Mouse (Mus musculus) myocyte (in vitro differentiated cells): Measurements from ENCODE around the gene Camkk2. TPM values are rescaled to one million over a fixed set of nuclear protein-coding genes. Genes with fewer than 3 reads are reported as not detected.

ENCODE experiments used
- H3K27me3 ChIP-seq: one replicate; pipeline ENCODE4 v1.6.1; 2011; ENCODE audit not compliant: control insufficient read depth, insufficient read depth, insufficient read length
- H3K36me3 ChIP-seq: one replicate; pipeline ENCODE4 v1.6.1; 2011; ENCODE audit not compliant: control insufficient read depth, insufficient read depth
- H3K4me2 ChIP-seq: one replicate; pipeline ENCODE4 v1.6.1; 2011; ENCODE audit warnings: low read depth, control low read depth
- H3K4me3 ChIP-seq: one replicate; pipeline ENCODE4 v1.5.1; 2011; ENCODE audit warnings: mild to moderate bottlenecking, control low read depth, moderate library complexity
- H3K79me2 ChIP-seq: one replicate; pipeline ENCODE4 v1.6.1; 2011; ENCODE audit not compliant: control insufficient read depth, insufficient read depth
- H3ac ChIP-seq: one replicate; pipeline ENCODE4 v1.6.1; 2011; ENCODE audit not compliant: control insufficient read depth, insufficient read length
- CEBPB ChIP-seq: IDR thresholded peaks from 2 replicates; pipeline ENCODE4 v1.6.1; 2011; ENCODE audit warnings: mild to moderate bottlenecking, moderate library complexity; ENCODE audit not compliant: poor library complexity, insufficient read depth, severe bottlenecking
- E2F4 ChIP-seq: IDR thresholded peaks from one replicate; pipeline ENCODE4 v1.6.1; 2011; ENCODE audit warnings: mild to moderate bottlenecking, control low read depth, moderate library complexity; ENCODE audit not compliant: insufficient read depth
- MAX ChIP-seq: IDR thresholded peaks from one replicate; pipeline ENCODE4 v1.6.1; 2011; ENCODE audit warnings: low read depth, mild to moderate bottlenecking, control low read depth
- MYOD1 ChIP-seq, 3 experiments: IDR thresholded peaks; one replicate each; pipeline ENCODE4 v1.6.1; 2011; ENCODE audit warnings: control low read depth in 2 of 3, low read depth in 2 of 3, mild to moderate bottlenecking in 2 of 3, moderate library complexity in 1 of 3; ENCODE audit not compliant: insufficient read length in 2 of 3, control insufficient read depth in 1 of 3
- MYOG ChIP-seq, 3 experiments: IDR thresholded peaks; one replicate each; pipeline ENCODE4 v1.6.1; 2011; ENCODE audit warnings: control low read depth in 2 of 3, low read depth in 2 of 3, mild to moderate bottlenecking in 2 of 3; ENCODE audit not compliant: insufficient read length in 2 of 3, control insufficient read depth in 1 of 3, insufficient read depth in 1 of 3
- POLR2A ChIP-seq: IDR thresholded peaks from one replicate; pipeline ENCODE4 v1.6.1; 2011; ENCODE audit warnings: low read depth, mild to moderate bottlenecking, control low read depth, moderate library complexity; ENCODE audit not compliant: insufficient read length
- POLR2AphosphoS2 ChIP-seq: IDR thresholded peaks from one replicate; pipeline ENCODE4 v1.6.1; 2011; ENCODE audit warnings: low read depth, control low read depth; ENCODE audit not compliant: insufficient read length
- REST ChIP-seq: IDR thresholded peaks from one replicate; pipeline ENCODE4 v1.6.1; 2011; ENCODE audit warnings: mild to moderate bottlenecking, control low read depth, moderate library complexity; ENCODE audit not compliant: insufficient read depth, insufficient read length
- SRF ChIP-seq: IDR thresholded peaks from one replicate; pipeline ENCODE4 v1.6.1; 2011; ENCODE audit warnings: low read depth; ENCODE audit not compliant: control insufficient read depth, insufficient read length
- TCF12 ChIP-seq: IDR thresholded peaks from one replicate; pipeline ENCODE4 v1.6.1; 2011; ENCODE audit warnings: mild to moderate bottlenecking, control low read depth; ENCODE audit not compliant: poor library complexity, insufficient read depth, severe bottlenecking
- TCF3 ChIP-seq: IDR thresholded peaks from one replicate; pipeline ENCODE4 v1.6.1; 2011; ENCODE audit warnings: low read depth, control low read depth; ENCODE audit not compliant: insufficient read length
- USF1 ChIP-seq: IDR thresholded peaks from one replicate; pipeline ENCODE4 v1.6.1; 2011; ENCODE audit warnings: low read depth, mild to moderate bottlenecking, control low read depth, moderate library complexity
- polyA plus RNA-seq: library from polyadenylated mRNA; unstranded; fragments of >200 nt; fragmentation: generic; extraction: Trizol; gene quantifications from one replicate; pipeline ENCODE4 v1.2.1, GENCODE M21; 2012; ENCODE audit warnings: missing spikeins

Gene Camkk2
- polyA plus RNA-seq, 1 experiment: 8.2 TPM

DNA sequence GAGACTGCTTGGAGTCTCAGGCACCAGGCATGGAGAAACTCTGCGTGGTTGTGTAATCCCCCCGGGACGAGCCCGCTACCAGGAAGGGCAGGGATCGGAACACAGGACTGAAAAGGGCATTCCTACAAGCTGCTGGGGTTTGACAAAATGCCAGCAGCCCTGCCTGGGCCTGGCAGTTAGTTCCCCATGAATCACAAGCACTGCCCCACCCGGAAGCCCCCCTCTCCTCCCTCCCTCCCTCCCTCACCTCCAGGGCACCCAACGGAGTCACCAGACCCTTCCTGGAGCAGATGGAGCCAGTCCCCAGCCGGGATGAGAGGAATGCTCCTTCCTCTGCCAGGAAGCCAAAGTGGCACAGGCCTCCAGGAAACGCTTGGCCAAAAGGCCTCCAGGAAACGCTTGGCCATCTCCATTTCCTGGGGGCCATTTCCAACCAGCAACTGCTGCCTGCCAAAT lies 8.4 kb downstream of the Camkk2 start:
- H3K27me3 ChIP-seq: no peaks in the 10 kb centered on the region
- H3K36me3 ChIP-seq: no peaks in the 10 kb centered on the region
- peaks cover 11% of the 10 kb centered on the region for H3K79me2 ChIP-seq
- no peak overlapping the region for H3K4me3 ChIP-seq
- peak overlapping the region; percentile 60 for H3K4me2 ChIP-seq
- TF ChIP-seq POLR2AphosphoS2 (no peak), POLR2A (no peak), CEBPB (peak; percentile 77)
- H3ac ChIP-seq: no peak overlapping the region

GRCm38 (mm10) chr5:122770304-122770703 lies 8.9 kb downstream of the Camkk2 start:
- no peak for TF ChIP-seq MYOG (IDR thresholded peaks at IDR 0.05; ENCODE audit: control insufficient read depth in 1 of 3, insufficient read depth in 1 of 3, insufficient read length in 2 of 3, low read depth in 2 of 3)
- no peak for TF ChIP-seq TCF12
- no peak for TF ChIP-seq TCF3
- TF ChIP-seq MYOD1 (IDR thresholded peaks at IDR 0.05; ENCODE audit: control insufficient read depth in 1 of 3, insufficient read length in 2 of 3, low read depth in 2 of 3): no peak
- no peak for TF ChIP-seq USF1
- TF ChIP-seq E2F4: no peak
- no peak for TF ChIP-seq POLR2AphosphoS2
- TF ChIP-seq REST: no peak
- TF ChIP-seq CEBPB: no peak
- H3K36me3 ChIP-seq: no peaks in the 10 kb centered on the region
- no peak overlapping the region for H3ac ChIP-seq
- H3K4me2 ChIP-seq: peak overlapping the region; percentile 60
- peaks cover 11% of the 10 kb centered on the region for H3K79me2 ChIP-seq
- no peak overlapping the region for H3K4me3 ChIP-seq
- no peaks in the 10 kb centered on the region for H3K27me3 ChIP-seq

DNA sequence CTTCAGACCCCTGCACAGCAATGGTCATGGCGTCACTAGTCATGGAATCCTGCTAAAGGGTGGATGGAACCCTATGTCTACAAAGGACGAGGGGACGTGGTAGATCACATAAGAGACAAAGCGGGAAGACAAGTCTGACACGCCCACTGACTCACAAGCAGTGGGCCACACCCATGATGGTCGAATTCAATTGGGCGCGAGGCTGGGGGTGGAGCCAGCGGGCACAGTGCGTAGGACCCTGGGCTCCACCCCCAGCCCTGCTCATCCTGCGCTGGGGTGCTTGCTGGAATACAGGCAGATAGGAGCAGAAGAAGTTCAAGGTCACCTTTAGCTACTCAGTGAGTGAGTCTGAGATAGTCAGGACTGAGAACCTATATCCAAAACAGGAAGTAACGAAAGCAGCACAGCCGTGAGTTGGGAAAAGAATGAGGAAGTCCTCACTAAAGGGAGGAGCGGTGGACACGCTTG lies 10.1 kb downstream of the Camkk2 start:
- Histone ChIP-seq H3K4me2 (no peak overlapping the region), H3K36me3 (no peaks in the 10 kb centered on the region), H3K4me3 (no peak overlapping the region), H3ac (no peak overlapping the region), H3K27me3 (no peaks in the 10 kb centered on the region), H3K79me2 (peaks cover 11% of the 10 kb centered on the region)
- TF ChIP-seq MAX (no peak), TCF3 (no peak), MYOD1 (IDR thresholded peaks at IDR 0.05; ENCODE audit: control insufficient read depth in 1 of 3, insufficient read length in 2 of 3, low read depth in 2 of 3) (no peak), TCF12 (no peak), POLR2AphosphoS2 (no peak), E2F4 (no peak), CEBPB (no peak), USF1 (no peak), SRF (no peak), MYOG (IDR thresholded peaks at IDR 0.05; ENCODE audit: control insufficient read depth in 1 of 3, insufficient read depth in 1 of 3, insufficient read length in 2 of 3, low read depth in 2 of 3) (no peak), REST (no peak), POLR2A (no peak)

GRCm38 (mm10) chr5:122767283-122767682 lies 11.9 kb downstream of the Camkk2 start:
- Histone ChIP-seq H3K79me2 (peaks cover 8% of the 10 kb centered on the region), H3K27me3 (no peaks in the 10 kb centered on the region), H3ac (no peak overlapping the region), H3K4me2 (no peak overlapping the region), H3K4me3 (no peak overlapping the region), H3K36me3 (no peaks in the 10 kb centered on the region)
- TF ChIP-seq MYOG (IDR thresholded peaks at IDR 0.05; ENCODE audit: control insufficient read depth in 1 of 3, insufficient read depth in 1 of 3, insufficient read length in 2 of 3, low read depth in 2 of 3) (no peak), E2F4 (no peak), POLR2A (no peak), CEBPB (no peak), TCF12 (no peak), TCF3 (no peak), MYOD1 (IDR thresholded peaks at IDR 0.05; ENCODE audit: control insufficient read depth in 1 of 3, insufficient read length in 2 of 3, low read depth in 2 of 3) (no peak), REST (no peak), POLR2AphosphoS2 (no peak), SRF (no peak), USF1 (no peak)

GRCm38 (mm10) chr5:122764032-122764464 lies 15.2 kb downstream of the Camkk2 start:
- H3K36me3 ChIP-seq: no peaks in the 10 kb centered on the region
- TF ChIP-seq MYOD1 (IDR thresholded peaks at IDR 0.05; ENCODE audit: control insufficient read depth in 1 of 3, insufficient read length in 2 of 3, low read depth in 2 of 3) (no peak), MYOG (IDR thresholded peaks at IDR 0.05; ENCODE audit: control insufficient read depth in 1 of 3, insufficient read depth in 1 of 3, insufficient read length in 2 of 3, low read depth in 2 of 3) (no peak), TCF12 (no peak), SRF (no peak), CEBPB (no peak), USF1 (no peak), E2F4 (no peak), MAX (no peak), REST (no peak), POLR2A (no peak), POLR2AphosphoS2 (no peak), TCF3 (no peak)
- no peaks in the 10 kb centered on the region for H3K27me3 ChIP-seq
- H3K4me3 ChIP-seq: no peak overlapping the region
- no peaks in the 10 kb centered on the region for H3K79me2 ChIP-seq
- no peak overlapping the region for H3ac ChIP-seq
- no peak overlapping the region for H3K4me2 ChIP-seq
